Comparison of ENCODE assay signal across 16 mouse cellular contexts in genomic region chr6:149134391-149135150, GRCm38 (mm10). TPM values are rescaled to one million over a fixed set of nuclear protein-coding genes. Genes with fewer than 3 reads are reported as not detected.
A peak's percentile ranks its signal among the peaks of the same experiment; 100 is the strongest.
DNase-seq lines count a peak whose midpoint lies in the region; ATAC-seq and TF ChIP-seq lines count a peak whose summit lies in the region.
"Had no signal": no experiment of that assay in that cellular context is flagged by ENCODE, and none has a peak within 500 bp of the region (broad histone marks: within the 10 kb centered on the region; RNA-seq: fewer than 3 reads in every experiment).

No protein-coding gene starts in this region.

- peak overlapping the region; percentile 66 for H3K27ac ChIP-seq in kidney, embryonic 15.5 days
- H3K27ac ChIP-seq in liver, embryonic 14.5 days = no peak overlapping the region
- H3K27ac ChIP-seq: left cerebral cortex, adult 2 months had no signal

- no peak overlapping the region for H3K9ac ChIP-seq in kidney, embryonic 15.5 days
- H3K9ac ChIP-seq in liver, embryonic 14.5 days (replicated peaks) = no peak overlapping the region
- H3K9ac ChIP-seq: lung, embryonic 14.5 days had no signal

- H3K4me1 ChIP-seq in kidney, embryonic 15.5 days = peaks cover 22% of the 10 kb centered on the region
- H3K4me1 ChIP-seq in liver, embryonic 14.5 days (replicated peaks; ENCODE audit: control insufficient read depth in 2 of 2, insufficient read depth in 2 of 2, low read length in 1 of 2) = peaks cover 3 to 10% of the 10 kb centered on the region in 2 experiments; a peak in 3 of 4 replicates

- H3K27me3 ChIP-seq in kidney, embryonic 15.5 days = no peaks in the 10 kb centered on the region
- H3K27me3 ChIP-seq in liver, embryonic 14.5 days (ENCODE audit: control insufficient read depth, insufficient read depth, low read length) = no peaks in the 10 kb centered on the region

- no peak for TF ChIP-seq CTCF in liver, embryonic 14.5 days (IDR thresholded peaks at IDR 0.05; ENCODE audit: low read depth)

- no peaks in the 10 kb centered on the region for H3K36me3 ChIP-seq in kidney, embryonic 15.5 days
- no peaks in the 10 kb centered on the region for H3K36me3 ChIP-seq in liver, embryonic 14.5 days (replicated peaks; ENCODE audit: control insufficient read depth, insufficient read depth, low read depth)

- H3K9me3 ChIP-seq in kidney, embryonic 15.5 days (replicated peaks) = no peaks in the 10 kb centered on the region
- H3K9me3 ChIP-seq in liver, embryonic 14.5 days (ENCODE audit: control insufficient read depth, low read length) = no peaks in the 10 kb centered on the region

- TF ChIP-seq EP300 in liver, embryonic 14.5 days (IDR thresholded peaks at IDR 0.05; ENCODE audit: low read depth) = no peak

- H3K4me3 ChIP-seq in kidney, embryonic 15.5 days (replicated peaks) = no peak overlapping the region
- no peak overlapping the region for H3K4me3 ChIP-seq in liver, embryonic 14.5 days (ENCODE audit: insufficient read depth in 1 of 2, low read depth in 2 of 2, low read length in 2 of 2)
- H3K4me3 ChIP-seq: left cerebral cortex, adult 2 months had no signal

- ATAC-seq in kidney, embryonic 15.5 days (replicated peaks; ENCODE audit: low FRiP score) = 0 out of 2 replicates have a peak, but pooled peaks have one; percentile 41
- peak; percentile 24; the same call in 1 of the 2 replicates for ATAC-seq in liver, embryonic 14.5 days (ENCODE audit: insufficient read depth)
- ATAC-seq: activated CD4-positive, CD25-positive, alpha-beta regulatory T cell, adult 4 months had no signal

- WGBS in kidney, embryonic 15.5 days = 15% methylated on average over 5 of the region's 5 CpGs
- WGBS in liver, embryonic 14.5 days (ENCODE audit: insufficient replicate concordance) = 36% methylated on average over 5 of the region's 5 CpGs

- DNase-seq in adrenal gland, adult 2 months = peak; percentile 25
- no peak for DNase-seq in adrenal gland, adult 18-20 months (ENCODE audit: low spot score in 2 of 2)
- DNase-seq in kidney, postnatal 10 days = no peak
- peak; percentile 50 for DNase-seq in embryo, embryonic 10.5 days (ENCODE audit: low spot score)
- no peak for DNase-seq in liver, embryonic 14.5 days (ENCODE audit: low read depth in 3 of 3, low spot score in 3 of 3)
- DNase-seq in frontal cortex, postnatal 14 days (ENCODE audit: low spot score in 2 of 2) = no peak
- DNase-seq in right cerebral cortex, adult 18-20 months = no peak
- DNase-seq: cerebellum, postnatal 36 days; kidney, postnatal 36 days; lung, embryonic 14.5 days; spleen, adult 18-20 months had no signal

- no peak overlapping the region for H3K4me2 ChIP-seq in kidney, embryonic 15.5 days
- no peak overlapping the region for H3K4me2 ChIP-seq in liver, embryonic 14.5 days (ENCODE audit: low read depth)
- H3K4me2 ChIP-seq: lung, embryonic 14.5 days had no signal

RNA-seq across cellular contexts. Expression of gene Gm10203, which starts 4.6 kb away (rescaled TPM):
- not detected for total RNA-seq in adrenal gland, adult 2 months (2021)
- polyA plus RNA-seq in adrenal gland, adult 2 months (2012; rRNA removed) = not detected in 2 replicates
- not detected for total RNA-seq in adrenal gland, adult 18-20 months (2021)
- polyA plus RNA-seq in kidney, embryonic 15.5 days (2015; fragmentation: Nextera tagmentation; extraction: Ambion mirVana) = not detected in 2 replicates
- not detected in 2 replicates for polyA plus RNA-seq in liver, embryonic 14.5 days (2012; rRNA removed)
- not detected in 2 replicates for polyA plus RNA-seq in liver, embryonic 14.5 days (2014; fragmentation: Nextera tagmentation; extraction: Ambion mirVana)
- total RNA-seq: ES-E14; left cerebral cortex, adult 2 months had no signal
- polyA plus RNA-seq: activated CD4-positive, CD25-positive, alpha-beta regulatory T cell, adult 4 months; hindbrain, embryonic 11.5 days; lung, embryonic 14.5 days had no signal

RNA-seq across cellular contexts. Expression of gene Etfbkmt, which starts 5.1 kb away (rescaled TPM):
- 10 to 100 TPM; 15.2 to 38.4 TPM for total RNA-seq in adrenal gland, adult 2 months (2021)
- polyA plus RNA-seq in adrenal gland, adult 2 months (2012; rRNA removed) = 1.8 and 3.4 TPM in 2 replicates
- total RNA-seq in adrenal gland, adult 18-20 months (2021) = 10 to 100 TPM; 12.5 to 13.5 TPM
- 20.4 and 21.8 TPM in 2 replicates for polyA plus RNA-seq in kidney, embryonic 15.5 days (2015; fragmentation: Nextera tagmentation; extraction: Ambion mirVana)
- polyA plus RNA-seq in liver, embryonic 14.5 days (2012; rRNA removed) = 6.0 and 7.8 TPM in 2 replicates
- 10.7 and 11.6 TPM in 2 replicates for polyA plus RNA-seq in liver, embryonic 14.5 days (2014; fragmentation: Nextera tagmentation; extraction: Ambion mirVana)

RNA-seq across cellular contexts. Expression of gene Dennd5b, which starts 33.1 kb away (rescaled TPM):
- 10 to 100 TPM; 13.0 to 14.3 TPM for total RNA-seq in adrenal gland, adult 2 months (2021)
- 6.9 and 9.6 TPM in 2 replicates for polyA plus RNA-seq in adrenal gland, adult 2 months (2012; rRNA removed)
- total RNA-seq in adrenal gland, adult 18-20 months (2021) = 10 to 100 TPM; 14.5 to 18.5 TPM
- 9.1 and 9.6 TPM in 2 replicates for polyA plus RNA-seq in kidney, embryonic 15.5 days (2015; fragmentation: Nextera tagmentation; extraction: Ambion mirVana)
- polyA plus RNA-seq in liver, embryonic 14.5 days (2012; rRNA removed) = 1.8 and 2.3 TPM in 2 replicates
- 3.1 and 3.3 TPM in 2 replicates for polyA plus RNA-seq in liver, embryonic 14.5 days (2014; fragmentation: Nextera tagmentation; extraction: Ambion mirVana)

RNA-seq across cellular contexts. Expression of gene Amn1, which starts 53.9 kb away (rescaled TPM):
- total RNA-seq in adrenal gland, adult 2 months (2021) = 10 to 100 TPM; 22.1 to 23.0 TPM
- 9.1 and 9.2 TPM in 2 replicates for polyA plus RNA-seq in adrenal gland, adult 2 months (2012; rRNA removed)
- total RNA-seq in adrenal gland, adult 18-20 months (2021) = 10 to 100 TPM; 25.2 to 29.0 TPM
- 31.2 and 35.7 TPM in 2 replicates for polyA plus RNA-seq in kidney, embryonic 15.5 days (2015; fragmentation: Nextera tagmentation; extraction: Ambion mirVana)
- 2.9 and 3.1 TPM in 2 replicates for polyA plus RNA-seq in liver, embryonic 14.5 days (2012; rRNA removed)
- 4.0 and 5.2 TPM in 2 replicates for polyA plus RNA-seq in liver, embryonic 14.5 days (2014; fragmentation: Nextera tagmentation; extraction: Ambion mirVana)

Comparison
In these comparisons a context has a peak if more than half of its experiments do, and no peak if none do; other contexts are left out.
1. DNase-seq: peak in adrenal gland, adult 2 months (single experiment) and embryo, embryonic 10.5 days (single experiment); none in adrenal gland, adult 18-20 months (0 of 2), kidney, postnatal 10 days (single experiment), liver, embryonic 14.5 days (0 of 3), frontal cortex, postnatal 14 days (0 of 2) and right cerebral cortex, adult 18-20 months (single experiment).